Mouse (Mus musculus): Measurements from ENCODE around the gene Heg1. TPM values are rescaled to one million over a fixed set of nuclear protein-coding genes. Genes with fewer than 3 reads are reported as not detected.
A peak's percentile ranks its signal among the peaks of the same experiment; 100 is the strongest.

Heg1 gene
- polyA plus RNA-seq, 1 experiment from 2014 or later = 25.2 TPM

DNA sequence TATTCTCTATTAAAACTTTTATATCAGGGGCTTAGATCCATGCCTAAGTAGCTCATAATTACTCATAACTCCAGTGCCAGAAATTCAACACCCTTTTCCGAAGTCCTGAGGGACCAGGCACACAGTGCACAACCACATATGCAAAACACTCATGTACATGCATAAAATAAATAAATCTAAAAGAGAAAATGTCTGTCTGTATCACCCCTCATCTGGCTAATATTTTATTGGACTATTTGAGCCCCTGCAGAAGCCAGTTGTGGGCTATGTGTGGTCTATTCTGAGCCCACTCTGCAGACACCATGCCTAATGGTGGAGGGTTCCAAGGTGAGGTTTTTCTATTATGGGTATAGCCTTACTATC lies 98.5 kb downstream of the Heg1 start:
- no peak overlapping the region for H3K4me3 ChIP-seq
- H3K9ac ChIP-seq = no peak overlapping the region

DNA sequence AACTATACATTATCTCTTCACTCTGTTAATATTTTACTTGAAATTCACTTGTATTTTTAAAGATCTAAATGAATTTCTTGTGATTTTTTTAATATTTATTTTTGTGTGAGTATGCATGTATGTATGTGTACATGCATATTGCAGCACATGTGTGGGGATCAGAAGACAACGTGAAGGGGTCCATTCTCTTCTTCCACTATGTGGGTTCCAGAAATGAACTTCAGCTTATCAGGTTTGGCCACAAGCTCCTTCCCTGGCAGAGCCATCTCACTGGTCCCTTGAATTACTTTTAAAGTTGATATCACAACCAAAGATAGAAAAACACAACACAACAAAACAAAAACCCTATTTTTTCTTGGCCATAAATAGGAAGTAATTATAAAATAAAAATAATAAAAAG lies 100.4 kb downstream of the Heg1 start:
- ATAC-seq (ENCODE audit: borderline replicate concordance, extremely low read depth, low FRiP score, low TSS enrichment) = no peak
- Histone ChIP-seq H3K27me3 (no peaks in the 10 kb centered on the region), H3K9me3 (no peaks in the 10 kb centered on the region), H3K4me3 (no peak overlapping the region), H3K4me1 (0 out of 2 replicates have a peak, but pooled peaks cover 3% of the 10 kb centered on the region), H3K9ac (no peak overlapping the region), H3K4me2 (no peak overlapping the region), H3K36me3 (no peaks in the 10 kb centered on the region), H3K27ac (no peak overlapping the region)
- 78% methylated on average over 1 of the region's 1 CpGs for WGBS

More for the DNA sequence above, 98.5 kb downstream of the Heg1 start:
- Histone ChIP-seq H3K4me2 (no peak overlapping the region), H3K27ac (no peak overlapping the region), H3K9me3 (no peaks in the 10 kb centered on the region), H3K36me3 (no peaks in the 10 kb centered on the region), H3K4me1 (0 out of 2 replicates have a peak, but pooled peaks cover 3% of the 10 kb centered on the region), H3K27me3 (no peaks in the 10 kb centered on the region)
- ATAC-seq (ENCODE audit: borderline replicate concordance, extremely low read depth, low FRiP score, low TSS enrichment) = no peak
- WGBS = 79% methylated on average over 1 of the region's 1 CpGs

DNA sequence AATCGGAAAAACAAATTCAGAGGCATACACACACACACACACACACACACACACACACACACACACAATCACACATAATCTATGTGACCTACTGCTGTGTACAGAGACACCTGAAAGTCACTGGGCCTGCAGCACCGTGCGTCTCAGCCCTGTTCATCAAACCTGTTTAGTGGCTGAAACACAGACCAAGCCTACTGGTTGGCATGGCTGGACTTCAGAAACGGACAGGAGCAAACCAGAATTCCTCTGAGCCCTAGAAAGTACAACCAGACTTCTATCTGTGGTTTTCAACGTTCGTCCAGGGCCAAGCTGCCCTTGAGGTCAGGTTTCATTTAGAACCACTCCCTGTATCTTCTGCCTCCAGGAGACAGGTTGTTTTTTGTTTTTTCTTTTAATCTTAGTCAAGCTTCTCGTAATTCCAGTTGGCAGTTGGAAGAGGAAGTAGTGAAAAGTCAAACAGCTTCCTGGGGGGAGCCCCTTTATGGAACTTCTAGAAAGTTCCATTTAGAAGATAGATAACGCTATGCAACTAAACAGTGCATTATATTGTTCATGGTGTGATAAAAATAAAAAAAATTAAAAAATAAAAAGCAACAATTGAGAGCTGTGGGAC lies 101.0 kb downstream of the Heg1 start:
- Histone ChIP-seq H3K27ac (no peak overlapping the region), H3K4me1 (0 out of 2 replicates have a peak, but pooled peaks cover 3% of the 10 kb centered on the region), H3K27me3 (no peaks in the 10 kb centered on the region), H3K4me2 (no peak overlapping the region), H3K36me3 (no peaks in the 10 kb centered on the region), H3K9me3 (no peaks in the 10 kb centered on the region), H3K4me3 (no peak overlapping the region), H3K9ac (no peak overlapping the region)
- 53% methylated on average over 8 of the region's 8 CpGs for WGBS
- no peak for ATAC-seq (ENCODE audit: borderline replicate concordance, extremely low read depth, low FRiP score, low TSS enrichment)

DNA sequence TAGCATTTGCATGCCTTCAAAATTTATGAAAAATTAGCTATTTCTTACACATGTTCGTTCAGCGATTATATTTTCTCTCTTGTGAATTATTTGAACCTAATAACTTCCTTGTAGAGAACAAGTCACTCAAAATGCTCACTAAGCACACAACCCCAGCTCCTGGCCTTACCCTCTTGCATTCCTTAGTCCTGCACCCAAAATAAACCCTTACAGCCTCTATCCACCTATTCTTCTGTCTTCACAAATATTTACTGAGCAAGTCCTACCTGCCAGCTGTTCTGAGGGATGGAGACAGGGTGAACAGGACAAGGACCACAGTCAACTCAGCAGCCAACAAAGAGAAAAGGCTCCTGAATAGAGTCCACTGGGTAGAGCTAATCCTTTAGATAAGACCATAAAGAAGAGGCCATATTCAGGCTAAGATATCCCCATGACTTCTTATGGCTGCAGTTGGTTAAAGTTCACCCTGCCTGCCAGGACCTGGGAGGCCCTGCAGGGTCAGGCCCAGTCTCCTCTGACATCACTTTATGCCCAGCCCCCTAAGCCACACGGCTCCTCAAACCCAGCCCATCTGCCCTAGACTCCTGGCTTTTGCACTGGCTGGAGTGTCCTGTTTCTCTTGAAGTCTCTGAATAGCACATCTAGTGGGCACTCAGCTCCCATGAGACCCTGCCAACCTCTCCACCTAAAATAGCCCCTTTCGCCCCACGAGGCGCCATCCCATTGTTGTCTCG lies 102.7 kb downstream of the Heg1 start:
- no peaks in the 10 kb centered on the region for H3K9me3 ChIP-seq
- H3K4me2 ChIP-seq = no peak overlapping the region
- no peak overlapping the region for H3K4me3 ChIP-seq
- WGBS = 71% methylated on average over 7 of the region's 7 CpGs
- 0 out of 2 replicates have a peak, but pooled peaks cover 3% of the 10 kb centered on the region for H3K4me1 ChIP-seq
- H3K27me3 ChIP-seq = no peaks in the 10 kb centered on the region
- H3K9ac ChIP-seq = no peak overlapping the region
- no peaks in the 10 kb centered on the region for H3K36me3 ChIP-seq
- H3K27ac ChIP-seq = peak overlapping the region; percentile 25; the same call in 1 of the 2 replicates
- ATAC-seq (ENCODE audit: borderline replicate concordance, extremely low read depth, low FRiP score, low TSS enrichment) = 0 out of 2 replicates have a peak, but pooled peaks have one; percentile 39

DNA sequence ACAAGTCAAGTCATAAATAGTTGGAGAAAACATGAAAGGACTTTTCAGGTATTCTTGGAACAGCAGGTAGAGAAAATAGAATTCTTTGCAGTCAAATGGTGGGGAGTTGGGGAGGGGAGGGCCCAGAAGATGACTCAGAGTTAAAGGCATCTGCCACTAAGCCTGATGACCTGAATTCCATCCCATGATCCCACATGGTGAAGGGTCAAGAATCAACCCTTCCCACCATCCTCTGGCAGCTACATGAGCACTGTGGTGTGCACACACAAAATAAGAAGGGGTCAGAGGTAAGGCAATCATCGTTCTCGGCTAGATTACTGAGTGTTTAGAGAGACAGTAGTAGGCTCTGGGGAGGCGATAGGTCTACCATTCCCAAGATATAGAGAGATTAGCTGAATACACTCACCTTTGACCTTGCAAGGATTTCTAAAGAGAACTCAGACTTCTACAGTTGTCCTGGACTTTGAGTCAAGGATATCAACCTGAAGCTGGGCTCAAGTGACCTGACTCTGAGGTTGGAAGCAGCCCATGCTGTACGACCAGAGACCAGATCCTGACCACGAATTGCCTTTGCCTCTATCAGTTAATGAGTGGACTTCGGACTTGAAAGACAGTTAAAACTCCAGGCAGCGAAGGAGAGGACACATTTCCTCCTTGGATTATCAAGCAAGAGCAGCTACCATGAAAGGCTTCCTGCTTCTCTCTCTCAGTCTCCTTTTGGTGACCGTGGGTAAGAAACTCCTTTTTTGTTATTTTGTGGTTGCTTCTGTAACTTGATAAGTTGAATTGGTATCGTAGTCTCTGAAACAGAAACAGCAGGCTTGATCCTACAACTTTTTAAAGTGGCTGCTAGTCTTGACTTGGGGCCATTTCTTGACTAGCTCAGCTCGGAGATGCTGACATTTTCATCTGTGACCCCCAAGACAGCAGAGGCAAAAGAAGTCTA lies 109.9 kb downstream of the Heg1 start, which contains the start of gene Muc13:
Gene Muc13 (plus strand): TSS at position 192 of the 946 bp plus-strand sequence.
- ATAC-seq (ENCODE audit: borderline replicate concordance, extremely low read depth, low FRiP score, low TSS enrichment) = no peak
- WGBS = 77% methylated on average over 10 of the region's 10 CpGs

DNA sequence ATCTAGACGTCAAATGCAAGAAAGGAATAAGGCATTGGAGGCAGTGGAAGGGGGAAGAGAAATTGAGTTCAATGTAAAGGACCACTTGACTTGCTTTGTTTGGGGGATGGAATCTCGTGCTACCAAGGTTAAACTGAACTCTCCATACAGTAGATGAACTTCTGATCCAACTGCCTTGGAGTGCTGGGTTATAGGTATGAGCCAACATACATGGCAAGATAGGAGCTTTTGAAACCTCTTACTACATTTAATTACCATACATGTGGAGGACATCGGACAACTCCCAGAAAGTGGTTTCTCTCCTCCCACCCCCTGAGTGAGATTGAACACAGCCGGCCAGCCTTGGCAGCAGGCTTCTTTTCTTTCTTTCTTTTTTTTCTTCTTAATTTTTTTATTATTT lies 110.9 kb downstream of the Heg1 start:
- H3K9me3 ChIP-seq = no peaks in the 10 kb centered on the region
- H3K4me3 ChIP-seq = no peak overlapping the region
- no peaks in the 10 kb centered on the region for H3K36me3 ChIP-seq
- H3K4me1 ChIP-seq = no peaks in the 10 kb centered on the region
- no peak overlapping the region for H3K27ac ChIP-seq
- ATAC-seq (ENCODE audit: borderline replicate concordance, extremely low read depth, low FRiP score, low TSS enrichment) = no peak
- whole genome bisulfite sequencing = 66% methylated on average over 4 of the region's 4 CpGs
- H3K27me3 ChIP-seq = no peaks in the 10 kb centered on the region
- no peak overlapping the region for H3K9ac ChIP-seq
- no peak overlapping the region for H3K4me2 ChIP-seq

More for the DNA sequence above, 109.9 kb downstream of the Heg1 start, which contains the start of gene Muc13:
- Histone ChIP-seq H3K4me1 (no peaks in the 10 kb centered on the region), H3K4me2 (no peak within 1 kb of the TSS), H3K27ac (no peak within 1 kb of the TSS), H3K4me3 (no peak within 1 kb of the TSS), H3K36me3 (no peaks in the 10 kb centered on the region), H3K27me3 (no peaks in the 10 kb centered on the region), H3K9ac (no peak within 1 kb of the TSS), H3K9me3 (no peaks in the 10 kb centered on the region)

DNA sequence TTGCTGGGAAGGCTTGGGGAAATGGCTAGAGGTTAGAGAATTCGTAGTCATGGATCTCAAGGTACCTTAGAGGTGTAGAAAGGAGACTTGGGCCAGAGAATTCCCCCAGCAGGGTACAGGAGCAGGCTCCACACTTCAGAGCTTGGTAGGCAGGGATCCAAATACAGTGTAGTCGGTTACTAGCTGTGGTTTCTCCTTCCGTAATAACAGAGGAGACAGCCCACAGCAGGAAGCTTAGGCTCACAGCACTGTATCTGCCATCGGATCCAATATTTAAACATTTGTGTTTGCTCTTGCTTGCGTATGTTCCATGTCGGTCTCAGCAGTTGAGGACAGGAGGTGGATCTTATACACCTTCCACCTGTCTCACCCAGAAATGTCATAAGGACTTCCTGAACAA lies 111.7 kb downstream of the Heg1 start:
- no peaks in the 10 kb centered on the region for H3K9me3 ChIP-seq
- no peak overlapping the region for H3K4me3 ChIP-seq
- no peaks in the 10 kb centered on the region for H3K27me3 ChIP-seq
- no peak overlapping the region for H3K27ac ChIP-seq
- H3K36me3 ChIP-seq = no peaks in the 10 kb centered on the region
- 59% methylated on average over 6 of the region's 6 CpGs for WGBS
- no peaks in the 10 kb centered on the region for H3K4me1 ChIP-seq
- no peak for ATAC-seq (ENCODE audit: borderline replicate concordance, extremely low read depth, low FRiP score, low TSS enrichment)
- no peak overlapping the region for H3K9ac ChIP-seq
- H3K4me2 ChIP-seq = no peak overlapping the region

DNA sequence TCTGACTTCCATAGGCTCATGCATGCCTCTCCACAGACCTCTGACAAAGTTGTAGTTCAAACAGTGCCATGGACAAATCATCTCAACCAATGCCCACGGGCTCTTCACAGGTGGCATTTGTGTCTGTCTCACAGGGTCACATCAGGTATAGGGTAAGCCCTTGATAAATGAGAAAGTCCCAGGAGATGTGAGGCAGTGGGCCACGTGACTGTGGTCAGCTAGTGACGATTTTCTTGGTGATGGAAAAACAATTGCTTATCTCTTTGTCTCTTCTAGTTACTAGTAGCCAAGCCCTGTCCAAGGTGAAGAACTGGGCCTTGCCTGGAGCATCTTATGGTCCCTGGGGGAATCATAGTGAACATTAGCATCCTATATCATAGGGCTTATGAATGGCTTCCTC lies 112.6 kb downstream of the Heg1 start:
- no peaks in the 10 kb centered on the region for H3K27me3 ChIP-seq
- no peak overlapping the region for H3K4me3 ChIP-seq
- no peak overlapping the region for H3K9ac ChIP-seq
- H3K4me2 ChIP-seq = no peak overlapping the region
- ATAC-seq (ENCODE audit: borderline replicate concordance, extremely low read depth, low FRiP score, low TSS enrichment) = no peak
- WGBS = 73% methylated on average over 3 of the region's 3 CpGs
- H3K4me1 ChIP-seq = no peaks in the 10 kb centered on the region
- no peak overlapping the region for H3K27ac ChIP-seq
- no peaks in the 10 kb centered on the region for H3K9me3 ChIP-seq
- no peaks in the 10 kb centered on the region for H3K36me3 ChIP-seq

DNA sequence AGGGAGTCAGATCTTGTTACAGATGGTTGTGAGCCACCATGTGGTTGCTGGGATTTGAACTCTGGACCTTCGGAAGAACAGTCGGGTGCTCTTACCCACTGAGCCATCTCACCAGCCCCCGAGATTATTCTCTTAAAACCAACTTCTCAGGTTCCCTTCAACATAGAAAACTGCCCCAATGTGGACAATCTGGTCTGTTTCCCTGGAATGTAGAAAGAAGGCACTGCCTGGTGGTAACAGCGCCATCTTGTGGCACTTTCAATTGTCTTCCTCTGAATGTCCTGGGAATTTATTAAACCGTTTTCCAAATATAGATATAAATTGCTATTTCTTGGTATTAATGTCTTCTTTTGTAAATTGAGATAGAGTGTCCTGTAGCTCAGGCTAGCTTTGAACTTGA lies 113.7 kb downstream of the Heg1 start:
- H3K27ac ChIP-seq = no peak overlapping the region
- no peak overlapping the region for H3K4me2 ChIP-seq
- no peaks in the 10 kb centered on the region for H3K9me3 ChIP-seq
- no peaks in the 10 kb centered on the region for H3K36me3 ChIP-seq
- H3K27me3 ChIP-seq = no peaks in the 10 kb centered on the region
- H3K4me1 ChIP-seq = no peaks in the 10 kb centered on the region
- H3K4me3 ChIP-seq = no peak overlapping the region
- H3K9ac ChIP-seq = no peak overlapping the region
- no peak for ATAC-seq (ENCODE audit: borderline replicate concordance, extremely low read depth, low FRiP score, low TSS enrichment)
- WGBS = 47% methylated on average over 5 of the region's 5 CpGs

DNA sequence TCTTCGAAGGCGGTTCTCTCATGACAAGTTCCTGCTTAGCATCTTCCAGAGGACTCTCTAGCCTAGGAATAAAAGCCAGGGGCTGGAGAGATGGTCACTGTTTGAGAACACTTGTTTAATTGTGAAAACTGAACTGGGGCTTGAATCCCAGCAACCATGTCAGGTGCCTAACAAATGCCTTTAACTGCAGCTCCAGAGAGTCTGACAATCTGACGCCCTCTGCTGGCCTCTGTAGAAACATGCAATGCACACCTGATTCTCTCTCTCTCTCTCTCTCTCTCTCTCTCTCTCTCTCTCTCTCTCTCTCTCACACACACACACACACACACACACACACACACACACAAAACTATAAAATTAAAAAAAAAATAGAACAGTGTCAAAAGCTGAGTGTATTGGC lies 125.8 kb downstream of the Heg1 start:
- Histone ChIP-seq H3K4me2 (no peak overlapping the region), H3K27ac (no peak overlapping the region), H3K36me3 (no peaks in the 10 kb centered on the region), H3K27me3 (no peaks in the 10 kb centered on the region), H3K9ac (no peak overlapping the region), H3K4me1 (no peaks in the 10 kb centered on the region), H3K4me3 (no peak overlapping the region), H3K9me3 (no peaks in the 10 kb centered on the region)
- ATAC-seq (ENCODE audit: borderline replicate concordance, extremely low read depth, low FRiP score, low TSS enrichment) = no peak
- WGBS = 67% methylated on average over 3 of the region's 3 CpGs

DNA sequence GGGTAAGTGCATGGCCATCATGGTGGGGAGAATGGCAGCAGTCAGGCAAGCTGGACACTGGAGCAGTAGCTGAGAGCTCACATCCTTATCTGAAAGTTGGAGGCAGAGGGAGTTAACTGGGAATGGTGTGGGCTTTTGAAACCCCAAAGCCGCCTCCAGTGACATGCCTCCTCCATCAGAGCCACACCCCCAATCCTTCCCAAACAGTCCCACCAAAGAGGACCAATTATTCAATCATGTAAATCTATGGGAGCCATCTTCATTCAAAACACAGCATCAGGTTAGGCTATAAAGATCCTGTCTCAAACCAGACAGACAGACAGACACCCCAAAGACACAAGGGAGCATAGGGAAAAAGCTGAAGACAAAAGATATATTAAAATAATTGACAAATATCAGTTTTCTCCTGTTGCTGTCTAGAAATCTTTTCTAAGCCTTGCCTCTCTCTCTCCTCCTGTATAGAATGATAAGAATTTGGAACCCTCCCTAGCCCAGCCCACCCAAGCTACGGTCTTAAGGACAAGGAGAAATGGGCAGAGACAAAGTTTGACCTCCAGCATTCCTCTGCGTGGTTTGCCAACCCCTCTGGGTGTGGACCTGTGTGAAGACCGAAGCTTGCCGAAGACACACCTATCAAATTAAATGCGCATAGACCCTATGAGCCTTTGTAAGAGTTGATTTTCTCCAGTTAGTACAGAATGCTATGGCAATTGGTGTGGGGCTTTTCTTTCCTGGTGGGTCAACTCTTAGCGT lies 134.4 kb downstream of the Heg1 start:
- Histone ChIP-seq H3K9me3 (no peaks in the 10 kb centered on the region), H3K27ac (no peak overlapping the region), H3K27me3 (peaks cover 17% of the 10 kb centered on the region), H3K4me1 (no peaks in the 10 kb centered on the region), H3K36me3 (no peaks in the 10 kb centered on the region), H3K4me3 (no peak overlapping the region), H3K4me2 (no peak overlapping the region), H3K9ac (no peak overlapping the region)
- no peak for ATAC-seq (ENCODE audit: borderline replicate concordance, extremely low read depth, low FRiP score, low TSS enrichment)
- WGBS = 79% methylated on average over 7 of the region's 7 CpGs
